Mouse (Mus musculus) limb, embryonic 10.5 days (tissue): ENCODE results near the gene Radil. TPM values are rescaled to one million over a fixed set of nuclear protein-coding genes. Genes with fewer than 3 reads are reported as not detected.
A peak's percentile ranks its signal among the peaks of the same experiment; 100 is the strongest.

ENCODE experiments used
- DNase-seq: peaks from one replicate; pipeline ENCODE4 v3.0.0-alpha.2; 2017; ENCODE audit warnings: low spot score
- H3K27ac ChIP-seq: fragments of 300-500 bp; sonication (generic); 2 replicates; pipeline ENCODE4 v1.5.1; 2016; ENCODE audit warnings: mild to moderate bottlenecking
- H3K27me3 ChIP-seq: fragments of 300-500 bp; sonication (generic); 2 replicates; pipeline ENCODE4 v1.6.1; 2016; ENCODE audit warnings: low read depth, mild to moderate bottlenecking; ENCODE audit not compliant: poor library complexity, severe bottlenecking
- H3K36me3 ChIP-seq: fragments of 300-500 bp; sonication (generic); 2 replicates; pipeline ENCODE4 v1.6.1; 2016; ENCODE audit warnings: mild to moderate bottlenecking, moderate library complexity
- H3K4me1 ChIP-seq: fragments of 300-500 bp; sonication (generic); 2 replicates; pipeline ENCODE4 v1.6.1; 2016
- H3K4me3 ChIP-seq: fragments of 300-500 bp; sonication (generic); 2 replicates; pipeline ENCODE4 v1.5.1; 2016; ENCODE audit warnings: mild to moderate bottlenecking, moderate library complexity
- H3K9me3 ChIP-seq: fragments of 300-500 bp; sonication (generic); replicated peaks from 2 replicates; pipeline ENCODE4 v1.6.1; 2016; ENCODE audit warnings: mild to moderate bottlenecking
- WGBS: fragments of 180-500 bp; shearing (Covaris S2); methylation state at CpG from one replicate; pipeline ENCODE4 v1.1.7; 2016; 5-methylcytosine and 5-hydroxymethylcytosine counted together
- polyA plus RNA-seq: library from polyadenylated mRNA; unstranded; fragments of >200 nt; fragmentation: Nextera tagmentation; extraction: Ambion mirVana; gene quantifications from 2 replicates; pipeline ENCODE4 v1.2.1, GENCODE M21; 2016

Gene Radil
- polyA plus RNA-seq, 1 experiment from 2014 or later: 1.8 TPM

GRCm38 (mm10) chr5:142463461-142464454 lies 87.1 kb downstream of the Radil start, which contains the start of gene Ap5z1:
Gene Ap5z1 (plus strand): TSS chr5:142463944.
- Histone ChIP-seq H3K27me3 (no peaks in the 10 kb centered on the region), H3K36me3 (peaks cover 48% of the 10 kb centered on the region), H3K4me3 (peak within 1 kb of the TSS; percentile 82), H3K9me3 (no peaks in the 10 kb centered on the region), H3K4me1 (peaks cover 16% of the 10 kb centered on the region), H3K27ac (peak within 1 kb of the TSS; percentile 82)
- 2% methylated on average over 60 of the region's 60 CpGs for WGBS
- peak; percentile 98 for DNase-seq

GRCm38 (mm10) chr5:142463011-142463410 lies 87.9 kb downstream of the Radil start:
- H3K4me3 ChIP-seq: peak overlapping the region; percentile 82
- 84% methylated on average over 6 of the region's 6 CpGs for WGBS
- peaks cover 48% of the 10 kb centered on the region for H3K36me3 ChIP-seq

GRCm38 (mm10) chr5:142462641-142462948 lies 88.3 kb downstream of the Radil start:
- H3K4me3 ChIP-seq: no peak overlapping the region
- no peak for DNase-seq
- H3K27me3 ChIP-seq: no peaks in the 10 kb centered on the region
- WGBS: 95% methylated on average over 2 of the region's 2 CpGs
- no peaks in the 10 kb centered on the region for H3K9me3 ChIP-seq
- H3K4me1 ChIP-seq: peaks cover 16% of the 10 kb centered on the region
- no peak overlapping the region for H3K27ac ChIP-seq
- H3K36me3 ChIP-seq: peaks cover 48% of the 10 kb centered on the region

More at GRCm38 (mm10) chr5:142463011-142463410, 87.9 kb downstream of the Radil start:
- peak overlapping the region; percentile 82 for H3K27ac ChIP-seq
- no peaks in the 10 kb centered on the region for H3K27me3 ChIP-seq
- no peaks in the 10 kb centered on the region for H3K9me3 ChIP-seq
- peaks cover 16% of the 10 kb centered on the region for H3K4me1 ChIP-seq
- DNase-seq: no peak

- no peak for DNase-seq
- no peaks in the 10 kb centered on the region for H3K27me3 ChIP-seq
- 97% methylated on average over 7 of the region's 7 CpGs for WGBS
Observed at GRCm38 (mm10) chr5:142461942-142462640, 88.8 kb downstream of the Radil start.

GRCm38 (mm10) chr5:142459834-142460233 lies 91.1 kb downstream of the Radil start:
- peaks cover 22% of the 10 kb centered on the region for H3K4me1 ChIP-seq
- no peaks in the 10 kb centered on the region for H3K9me3 ChIP-seq
- H3K36me3 ChIP-seq: peaks cover 66% of the 10 kb centered on the region
- no peaks in the 10 kb centered on the region for H3K27me3 ChIP-seq
- no peak overlapping the region for H3K4me3 ChIP-seq
- WGBS: 81% methylated on average over 5 of the region's 5 CpGs
- DNase-seq: no peak
- H3K27ac ChIP-seq: no peak overlapping the region

More at GRCm38 (mm10) chr5:142461942-142462640, 88.8 kb downstream of the Radil start:
- peaks cover 50% of the 10 kb centered on the region for H3K36me3 ChIP-seq
- no peak overlapping the region for H3K4me3 ChIP-seq
- no peaks in the 10 kb centered on the region for H3K9me3 ChIP-seq
- peaks cover 16% of the 10 kb centered on the region for H3K4me1 ChIP-seq
- H3K27ac ChIP-seq: no peak overlapping the region

GRCm38 (mm10) chr5:142458791-142459557 lies 91.9 kb downstream of the Radil start:
- Histone ChIP-seq H3K9me3 (no peaks in the 10 kb centered on the region), H3K27me3 (no peaks in the 10 kb centered on the region), H3K27ac (no peak overlapping the region), H3K36me3 (peaks cover 74% of the 10 kb centered on the region), H3K4me3 (no peak overlapping the region), H3K4me1 (peaks cover 14% of the 10 kb centered on the region)
- WGBS: 93% methylated on average over 17 of the region's 17 CpGs
- DNase-seq: no peak

GRCm38 (mm10) chr5:142457345-142457744 lies 93.6 kb downstream of the Radil start:
- DNase-seq: no peak
- H3K4me1 ChIP-seq: peaks cover 9% of the 10 kb centered on the region; the same call in 1 of the 2 replicates
- H3K27ac ChIP-seq: no peak overlapping the region
- H3K4me3 ChIP-seq: no peak overlapping the region
- H3K36me3 ChIP-seq: peaks cover 86% of the 10 kb centered on the region
- 50% methylated on average over 10 of the region's 10 CpGs for WGBS
- no peaks in the 10 kb centered on the region for H3K9me3 ChIP-seq
- no peaks in the 10 kb centered on the region for H3K27me3 ChIP-seq

GRCm38 (mm10) chr5:142456318-142456717 lies 94.6 kb downstream of the Radil start:
- H3K36me3 ChIP-seq: peaks cover 90% of the 10 kb centered on the region

GRCm38 (mm10) chr5:142453742-142454141 lies 97.2 kb downstream of the Radil start:
- peaks cover 96% of the 10 kb centered on the region for H3K36me3 ChIP-seq
- 97% methylated on average over 13 of the region's 13 CpGs for WGBS
- peaks cover 21% of the 10 kb centered on the region for H3K4me1 ChIP-seq
- no peak overlapping the region for H3K27ac ChIP-seq
- no peaks in the 10 kb centered on the region for H3K27me3 ChIP-seq
- H3K4me3 ChIP-seq: no peak overlapping the region
- DNase-seq: no peak
- no peaks in the 10 kb centered on the region for H3K9me3 ChIP-seq

More at GRCm38 (mm10) chr5:142456318-142456717, 94.6 kb downstream of the Radil start:
- Histone ChIP-seq H3K9me3 (no peaks in the 10 kb centered on the region), H3K4me3 (no peak overlapping the region), H3K27ac (peak overlapping the region; percentile 2), H3K4me1 (peaks cover 15% of the 10 kb centered on the region), H3K27me3 (no peaks in the 10 kb centered on the region)
- WGBS: 59% methylated on average over 15 of the region's 15 CpGs
- no peak for DNase-seq

- Histone ChIP-seq H3K4me1 (peaks cover 40% of the 10 kb centered on the region), H3K27ac (peak overlapping the region; percentile 23; the same call in 1 of the 2 replicates), H3K9me3 (no peaks in the 10 kb centered on the region), H3K27me3 (no peaks in the 10 kb centered on the region), H3K4me3 (no peak overlapping the region), H3K36me3 (peaks cover 77% of the 10 kb centered on the region)
- 18% methylated on average over 1 of the region's 1 CpGs for WGBS
- peak; percentile 69 for DNase-seq
Observed at GRCm38 (mm10) chr5:142451759-142452158, 99.1 kb downstream of the Radil start.

- Histone ChIP-seq H3K36me3 (peaks cover 68% of the 10 kb centered on the region), H3K4me3 (no peak overlapping the region), H3K9me3 (no peaks in the 10 kb centered on the region), H3K4me1 (peaks cover 40% of the 10 kb centered on the region), H3K27ac (no peak overlapping the region), H3K27me3 (no peaks in the 10 kb centered on the region)
- 93% methylated on average over 9 of the region's 9 CpGs for WGBS
- no peak for DNase-seq
Observed at GRCm38 (mm10) chr5:142450846-142451245, 100.1 kb downstream of the Radil start.

GRCm38 (mm10) chr5:142448623-142449022 lies 102.3 kb downstream of the Radil start:
- H3K36me3 ChIP-seq: peaks cover 46% of the 10 kb centered on the region
- H3K27ac ChIP-seq: peak overlapping the region; percentile 79
- DNase-seq: no peak
- H3K4me1 ChIP-seq: peaks cover 58% of the 10 kb centered on the region
- no peak overlapping the region for H3K4me3 ChIP-seq
- 53% methylated on average over 12 of the region's 12 CpGs for WGBS
- no peaks in the 10 kb centered on the region for H3K27me3 ChIP-seq
- H3K9me3 ChIP-seq: no peaks in the 10 kb centered on the region
